Mouse (Mus musculus) limb, embryonic 14.5 days (tissue): Measurements from ENCODE around the gene Lrrc75b. TPM values are rescaled to one million over a fixed set of nuclear protein-coding genes. Genes with fewer than 3 reads are reported as not detected.

Experiments
- ATAC-seq: fragments of 200-750 bp; cut with Nextera tagmentation; 2 replicates; pipeline ENCODE4 v1.8.0; 2017; ENCODE audit warnings: low read depth, moderate number of reproducible peaks, moderate TSS enrichment; ENCODE audit not compliant: low FRiP score
- DNase-seq: peaks from one replicate; pipeline ENCODE4 v3.0.0-alpha.2; 2015; ENCODE audit warnings: low spot score
- H3K27ac ChIP-seq: fragments of 300-500 bp; sonication (generic); replicated peaks from 2 replicates; pipeline ENCODE4 v1.5.1; 2014; ENCODE audit warnings: low read depth, mild to moderate bottlenecking, low read length, moderate library complexity, mixed read lengths
- H3K27me3 ChIP-seq: fragments of 300-500 bp; sonication (generic); 2 replicates; pipeline ENCODE4 v1.6.1; 2014; ENCODE audit warnings: low read length, mixed read lengths; ENCODE audit not compliant: control insufficient read depth, insufficient read depth
- H3K36me3 ChIP-seq: fragments of 300-500 bp; sonication (generic); 2 replicates; pipeline ENCODE4 v1.6.1; 2014; ENCODE audit warnings: mild to moderate bottlenecking, low read length, moderate library complexity, mixed read lengths; ENCODE audit not compliant: control insufficient read depth, insufficient read depth
- H3K4me1 ChIP-seq: fragments of 300-500 bp; sonication (generic); 2 replicates; pipeline ENCODE4 v1.6.1; 2014; ENCODE audit warnings: antibody characterized with exemption, low read length, mixed read lengths; ENCODE audit not compliant: control insufficient read depth, insufficient read depth
- H3K4me2 ChIP-seq: fragments of 300-500 bp; sonication (generic); replicated peaks from 2 replicates; pipeline ENCODE4 v1.6.1; 2014; ENCODE audit warnings: low read depth, mild to moderate bottlenecking, low read length, moderate library complexity; ENCODE audit not compliant: severe bottlenecking
- H3K4me3 ChIP-seq: fragments of 300-500 bp; sonication (generic); replicated peaks from 2 replicates; pipeline ENCODE4 v1.5.1; 2014; ENCODE audit warnings: low read length
- H3K9ac ChIP-seq: fragments of 300-500 bp; sonication (generic); 2 replicates; pipeline ENCODE4 v1.6.1; 2014; ENCODE audit warnings: mild to moderate bottlenecking, low read depth, low read length, moderate library complexity; ENCODE audit not compliant: severe bottlenecking
- H3K9me3 ChIP-seq: fragments of 300-500 bp; sonication (generic); 2 replicates; pipeline ENCODE4 v1.6.1; 2016; ENCODE audit warnings: low read length; ENCODE audit not compliant: control insufficient read depth
- POLR2A ChIP-seq: fragments of 200-500 bp; IDR thresholded peaks from 2 replicates; pipeline ENCODE4 v1.8.0; 2012; ENCODE audit warnings: inconsistent platforms, mild to moderate bottlenecking, moderate library complexity, borderline replicate concordance; ENCODE audit not compliant: insufficient read depth, insufficient read length; ENCODE audit errors: extremely low read depth
- WGBS: fragments of 180-500 bp; shearing (Covaris S2); extraction: QIAGEN DNeasy Blood & Tissue Kit; methylation state at CpG from one replicate; pipeline ENCODE4 v1.1.7; 2014; 5-methylcytosine and 5-hydroxymethylcytosine counted together
- polyA plus RNA-seq, 2 experiments: library from polyadenylated mRNA; depleted of rRNA in 1 of 2; stranded (reverse) in 1 of 2; unstranded in 1 of 2; fragments of >200 nt; fragmentation: Nextera tagmentation in 1 of 2; extraction: Ambion mirVana in 1 of 2; gene quantifications; 2 replicates each; pipeline versions ENCODE4 v1.2.1 to v1.2.3; 2012 to 2014

The Lrrc75b gene
- polyA plus RNA-seq, 2 experiments, result 2.5 to 3.2 TPM

- TF ChIP-seq POLR2A, result no peak
- no peaks in the 10 kb centered on the region for H3K27me3 ChIP-seq
- H3K9me3 ChIP-seq, result no peaks in the 10 kb centered on the region
- no peak overlapping the region for H3K9ac ChIP-seq
- WGBS, result 93% methylated on average over 7 of the region's 7 CpGs
- no peak overlapping the region for H3K4me3 ChIP-seq
- ATAC-seq (no peak), DNase-seq (no peak)
- H3K36me3 ChIP-seq, result peaks cover 20% of the 10 kb centered on the region
- no peak overlapping the region for H3K27ac ChIP-seq
- H3K4me1 ChIP-seq, result no peaks in the 10 kb centered on the region
- H3K4me2 ChIP-seq, result no peak overlapping the region
Observed at GRCm38 (mm10) chr10:75503692-75504091, 56.4 kb downstream of the Lrrc75b start.

GRCm38 (mm10) chr10:75501641-75502040, 58.5 kb downstream of the Lrrc75b start:
- no peak overlapping the region for H3K27ac ChIP-seq
- H3K9me3 ChIP-seq, result no peaks in the 10 kb centered on the region
- H3K4me1 ChIP-seq, result no peaks in the 10 kb centered on the region
- no peaks in the 10 kb centered on the region for H3K27me3 ChIP-seq
- 90% methylated on average over 1 of the region's 1 CpGs for WGBS
- no peak for DNase-seq
- no peak for ATAC-seq
- no peak for TF ChIP-seq POLR2A
- no peak overlapping the region for H3K4me2 ChIP-seq
- no peak overlapping the region for H3K9ac ChIP-seq
- no peaks in the 10 kb centered on the region for H3K36me3 ChIP-seq
- H3K4me3 ChIP-seq, result no peak overlapping the region

- ATAC-seq (no peak), DNase-seq (no peak)
- Histone ChIP-seq H3K9me3 (no peaks in the 10 kb centered on the region), H3K4me1 (no peaks in the 10 kb centered on the region), H3K27ac (no peak overlapping the region), H3K27me3 (no peaks in the 10 kb centered on the region), H3K4me3 (no peak overlapping the region), H3K4me2 (no peak overlapping the region), H3K9ac (no peak overlapping the region), H3K36me3 (no peaks in the 10 kb centered on the region)
- 63% methylated on average over 7 of the region's 7 CpGs for WGBS
- no peak for TF ChIP-seq POLR2A
Observed at GRCm38 (mm10) chr10:75500345-75500744, 59.8 kb downstream of the Lrrc75b start.

Other genes starting within 250 kb of the Lrrc75b start
- 4.7 and 6.4 TPM in 2 replicates for gene Adora2a, start 243.5 kb downstream of the Lrrc75b start, polyA plus RNA-seq (2012; rRNA removed)
- 3.3 and 4.2 TPM in 2 replicates for gene Adora2a, start 243.5 kb downstream of the Lrrc75b start, polyA plus RNA-seq (2014; fragmentation: Nextera tagmentation; extraction: Ambion mirVana)
- 0.38 and 0.55 TPM in 2 replicates for gene Upb1, start 159.2 kb downstream of the Lrrc75b start, polyA plus RNA-seq (2012; rRNA removed)
- gene Upb1, start 159.2 kb downstream of the Lrrc75b start, polyA plus RNA-seq (2014; fragmentation: Nextera tagmentation; extraction: Ambion mirVana), result 0.84 and 1.4 TPM in 2 replicates
- gene Snrpd3, start 42.8 kb downstream of the Lrrc75b start, polyA plus RNA-seq (2012; rRNA removed), result 49.3 and 121 TPM in 2 replicates
- gene Snrpd3, start 42.8 kb downstream of the Lrrc75b start, polyA plus RNA-seq (2014; fragmentation: Nextera tagmentation; extraction: Ambion mirVana), result 171 and 173 TPM in 2 replicates
- 34.0 and 37.5 TPM in 2 replicates for gene Gucd1, start 42.4 kb downstream of the Lrrc75b start, polyA plus RNA-seq (2012; rRNA removed)
- gene Gucd1, start 42.4 kb downstream of the Lrrc75b start, polyA plus RNA-seq (2014; fragmentation: Nextera tagmentation; extraction: Ambion mirVana), result 35.1 and 39.2 TPM in 2 replicates
- 1.3 TPM in 2 replicates for gene Ggt1, start 1.3 kb upstream of the Lrrc75b start, polyA plus RNA-seq (2012; rRNA removed)
- 0.34 and 1.1 TPM in 2 replicates for gene Ggt1, start 1.3 kb upstream of the Lrrc75b start, polyA plus RNA-seq (2014; fragmentation: Nextera tagmentation; extraction: Ambion mirVana)
- gene Ggt5, start 29.0 kb upstream of the Lrrc75b start, polyA plus RNA-seq (2012; rRNA removed), result 7.5 and 9.2 TPM in 2 replicates
- 1.1 and 1.4 TPM in 2 replicates for gene Ggt5, start 29.0 kb upstream of the Lrrc75b start, polyA plus RNA-seq (2014; fragmentation: Nextera tagmentation; extraction: Ambion mirVana)
- gene Susd2, start 83.7 kb upstream of the Lrrc75b start, polyA plus RNA-seq (2012; rRNA removed), result 5.3 and 5.9 TPM in 2 replicates
- gene Susd2, start 83.7 kb upstream of the Lrrc75b start, polyA plus RNA-seq (2014; fragmentation: Nextera tagmentation; extraction: Ambion mirVana), result 5.2 and 6.3 TPM in 2 replicates
- 42.6 and 51.6 TPM in 2 replicates for gene Cabin1, start 204.0 kb upstream of the Lrrc75b start, polyA plus RNA-seq (2012; rRNA removed)
- gene Cabin1, start 204.0 kb upstream of the Lrrc75b start, polyA plus RNA-seq (2014; fragmentation: Nextera tagmentation; extraction: Ambion mirVana), result 32.3 and 33.4 TPM in 2 replicates
- 53.7 and 74.9 TPM in 2 replicates for gene Ddt, start 213.1 kb upstream of the Lrrc75b start, polyA plus RNA-seq (2012; rRNA removed)
- 70.3 and 78.2 TPM in 2 replicates for gene Ddt, start 213.1 kb upstream of the Lrrc75b start, polyA plus RNA-seq (2014; fragmentation: Nextera tagmentation; extraction: Ambion mirVana)
- 0.38 and 0.49 TPM in 2 replicates for gene Gm20441, start 220.6 kb upstream of the Lrrc75b start, polyA plus RNA-seq (2012; rRNA removed)
- 1.0 TPM in 1 of 2 replicates, not detected in the other for gene Gm20441, start 220.6 kb upstream of the Lrrc75b start, polyA plus RNA-seq (2014; fragmentation: Nextera tagmentation; extraction: Ambion mirVana)
- gene Gstt3, start 221.1 kb upstream of the Lrrc75b start, polyA plus RNA-seq (2012; rRNA removed), result 24.0 and 26.3 TPM in 2 replicates
- 34.5 and 38.5 TPM in 2 replicates for gene Gstt3, start 221.1 kb upstream of the Lrrc75b start, polyA plus RNA-seq (2014; fragmentation: Nextera tagmentation; extraction: Ambion mirVana)
- gene Gstt1, start 238.3 kb upstream of the Lrrc75b start, polyA plus RNA-seq (2012; rRNA removed), result 27.0 and 30.0 TPM in 2 replicates
- gene Gstt1, start 238.3 kb upstream of the Lrrc75b start, polyA plus RNA-seq (2014; fragmentation: Nextera tagmentation; extraction: Ambion mirVana), result 22.3 and 25.7 TPM in 2 replicates